Mouse (Mus musculus) Patski (cell line): ENCODE results near the gene Mbnl1. TPM values are rescaled to one million over a fixed set of nuclear protein-coding genes. Genes with fewer than 3 reads are reported as not detected.

Experiments
- ATAC-seq: fragments of 100-300 bp; one replicate; pipeline ENCODE4 v1.8.0; 2021
- CTCF ChIA-PET: fragments of 350-600 bp; sonication (Branson Sonifier 250); formaldehyde crosslinking; loops from one replicate; lab custom pipeline; 2022; ENCODE audit warnings: inconsistent platforms; lab: Charles Lee
- POLR2A ChIA-PET: fragments of 350-600 bp; sonication (Branson Sonifier 250); formaldehyde crosslinking; loops from one replicate; lab custom pipeline; 2022; ENCODE audit warnings: antibody characterized with exemption, inconsistent platforms; lab: Charles Lee
- DNase-seq: peaks from one replicate; pipeline ENCODE4 v3.0.0-alpha.2; 2011; ENCODE audit warnings: low read depth, low spot score
- H3K27me3 ChIP-seq: fragments of 371-371 bp; one replicate; pipeline ENCODE4 v1.5.1; 2021
- CTCF ChIP-seq: fragments of 100-300 bp; IDR thresholded peaks from one replicate; pipeline ENCODE4 v1.5.1; 2021
- in situ Hi-C: fragments of 300-500 bp; cut with MboI; formaldehyde crosslinking; loops from 3 replicates; pipeline ENCODE4 v1.11.1; 2018; ENCODE audit warnings: low pct_unique_long_range_greater_than_20kb, mixed read lengths
- polyA plus RNA-seq: library from polyadenylated mRNA; unstranded; gene quantifications from one replicate; pipeline ENCODE4 v1.2.3, GENCODE M21; 2021

Mbnl1 gene
- polyA plus RNA-seq, 1 experiment from 2014 or later: 84.9 TPM

- DNase-seq (no peak), ATAC-seq (no peak)
- CTCF ChIA-PET: interaction anchor here (1.2 to 1.5 kb wide), 3 partner anchors 8 to 32 kb away, joined by 3 to 7 read pairs (median 4); no protein-coding TSS in a partner anchor
- no peak for TF ChIP-seq CTCF
- no peaks in the 10 kb centered on the region for H3K27me3 ChIP-seq
- in situ Hi-C loops: no loop called here
- POLR2A ChIA-PET: no interaction called here
These were observed 97.2 kb downstream of the Mbnl1 start for GRCm38 (mm10) chr3:60569781-60570180.

- H3K27me3 ChIP-seq: no peaks in the 10 kb centered on the region
- ATAC-seq (peak; percentile 73), DNase-seq (peak; percentile 81)
- POLR2A ChIA-PET: no interaction called here
- CTCF ChIA-PET: interaction anchor here (1.2 to 1.5 kb wide), 2 partner anchors 12 to 32 kb away, joined by 4 to 7 read pairs; no protein-coding TSS in a partner anchor
- no peak for TF ChIP-seq CTCF
- in situ Hi-C loops: no loop called here
These were observed 97.9 kb downstream of the Mbnl1 start for GRCm38 (mm10) chr3:60570491-60571022.

- ChIA-PET POLR2A (no interaction called here), CTCF (interaction anchor here (2.1 kb wide), 1 partner anchor 10 kb away, joined by 8 read pairs; no protein-coding TSS in a partner anchor)
- no peak for ATAC-seq
These were observed 98.9 kb downstream of the Mbnl1 start for GRCm38 (mm10) chr3:60571493-60571892.

GRCm38 (mm10) chr3:60574199-60574598, 101.6 kb downstream of the Mbnl1 start:
- CTCF ChIA-PET: interaction anchor here (1.0 to 4.3 kb wide), 8 partner anchors 10 to 43 kb away, joined by 3 to 16 read pairs (median 4); no protein-coding TSS in a partner anchor
- H3K27me3 ChIP-seq: no peaks in the 10 kb centered on the region
- DNase-seq (no peak), ATAC-seq (no peak)
- POLR2A ChIA-PET: no interaction called here
- in situ Hi-C loops: no loop called here
- TF ChIP-seq CTCF: no peak

More at GRCm38 (mm10) chr3:60571493-60571892, 98.9 kb downstream of the Mbnl1 start:
- TF ChIP-seq CTCF: no peak
- in situ Hi-C loops: no loop called here
- DNase-seq: no peak
- H3K27me3 ChIP-seq: no peaks in the 10 kb centered on the region

- H3K27me3 ChIP-seq: no peaks in the 10 kb centered on the region
- ChIA-PET POLR2A (interaction anchor here (1.1 kb wide), 1 partner anchor 33 kb away, joined by 3 read pairs; no protein-coding TSS in a partner anchor), CTCF (interaction anchor here (1.0 to 4.3 kb wide), 9 partner anchors 11 to 47 kb away, joined by 3 to 16 read pairs (median 4); no protein-coding TSS in a partner anchor)
- in situ Hi-C loops: no loop called here
- no peak for TF ChIP-seq CTCF
- peak; percentile 64 for DNase-seq
- ATAC-seq: peak; percentile 79
These were observed 102.4 kb downstream of the Mbnl1 start for GRCm38 (mm10) chr3:60574849-60575524.

- POLR2A ChIA-PET: interaction anchor here (1.6 kb wide), 1 partner anchor 45 kb away, joined by 4 read pairs; no protein-coding TSS in a partner anchor
- no peaks in the 10 kb centered on the region for H3K27me3 ChIP-seq
- CTCF ChIA-PET: interaction anchor here (1.1 to 4.3 kb wide), 6 partner anchors 12 to 48 kb away, joined by 3 to 16 read pairs (median 9); no protein-coding TSS in a partner anchor
- in situ Hi-C loops: no loop called here
- no peak for DNase-seq
- no peak for TF ChIP-seq CTCF
- ATAC-seq: no peak
These were observed 103.3 kb downstream of the Mbnl1 start for GRCm38 (mm10) chr3:60575945-60576344.

GRCm38 (mm10) chr3:60576366-60577046, 103.9 kb downstream of the Mbnl1 start:
- ATAC-seq (peak; percentile 48), DNase-seq (no peak)
- in situ Hi-C loops: no loop called here
- ChIA-PET POLR2A (interaction anchor here (1.6 kb wide), 1 partner anchor 45 kb away, joined by 4 read pairs; no protein-coding TSS in a partner anchor), CTCF (interaction anchor here (1.0 to 4.3 kb wide), 12 partner anchors 9 to 115 kb away, joined by 3 to 16 read pairs (median 4); no protein-coding TSS in a partner anchor)
- H3K27me3 ChIP-seq: no peaks in the 10 kb centered on the region
- no peak for TF ChIP-seq CTCF

- CTCF ChIA-PET: interaction anchor here (1.0 to 4.4 kb wide), 10 partner anchors 13 to 78 kb away, joined by 3 to 27 read pairs (median 4); no protein-coding TSS in a partner anchor
- no peak for ATAC-seq
- no peak for DNase-seq
- H3K27me3 ChIP-seq: no peaks in the 10 kb centered on the region
- no peak for TF ChIP-seq CTCF
- in situ Hi-C loops: no loop called here
- POLR2A ChIA-PET: interaction anchor here (0.5 to 1.2 kb wide), 2 partner anchors 22 to 28 kb away, joined by 3 read pairs; no protein-coding TSS in a partner anchor
These were observed 107.2 kb downstream of the Mbnl1 start for GRCm38 (mm10) chr3:60579880-60580279.

- TF ChIP-seq CTCF: no peak
- H3K27me3 ChIP-seq: no peaks in the 10 kb centered on the region
- DNase-seq (no peak), ATAC-seq (no peak)
- ChIA-PET CTCF (interaction anchor here (1.0 to 4.4 kb wide), 8 partner anchors 9 to 79 kb away, joined by 3 to 27 read pairs (median 6); no protein-coding TSS in a partner anchor), POLR2A (interaction anchor here (0.8 to 1.2 kb wide), 2 partner anchors 21 to 81 kb away, joined by 3 read pairs; no protein-coding TSS in a partner anchor)
- in situ Hi-C loops: no loop called here
These were observed 108.1 kb downstream of the Mbnl1 start for GRCm38 (mm10) chr3:60580699-60581098.

- H3K27me3 ChIP-seq: no peaks in the 10 kb centered on the region
- in situ Hi-C loops: no loop called here
- peak; percentile 64 for DNase-seq
- TF ChIP-seq CTCF: no peak
- ATAC-seq: peak; percentile 82
- ChIA-PET CTCF (interaction anchor here (0.8 to 3.1 kb wide), 7 partner anchors 10 to 68 kb away, joined by 3 to 8 read pairs (median 4); no protein-coding TSS in a partner anchor), POLR2A (no interaction called here)
These were observed 109.5 kb downstream of the Mbnl1 start for GRCm38 (mm10) chr3:60582154-60582553.
